7 mouse cellular contexts compared by ENCODE assay signal in the genomic region with DNA sequence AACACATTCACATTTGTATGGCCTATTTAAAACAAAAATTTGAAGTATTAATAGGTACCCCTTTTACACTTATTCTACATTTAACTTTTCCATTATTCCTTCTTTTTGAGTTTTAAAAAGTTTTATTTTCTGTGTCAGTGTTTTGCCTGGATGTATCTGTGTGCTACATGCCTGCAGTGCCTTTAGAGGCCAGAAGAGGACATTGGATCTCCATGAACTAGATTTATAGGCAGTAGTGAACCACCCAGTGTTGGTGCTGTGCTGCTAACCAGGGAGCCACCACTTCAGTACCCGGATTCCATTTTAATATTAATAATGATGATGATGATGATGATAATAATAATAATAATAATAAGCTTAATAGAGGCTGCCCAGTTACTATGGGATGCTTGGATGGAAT. TPM values are rescaled to one million over a fixed set of nuclear protein-coding genes. Genes with fewer than 3 reads are reported as not detected.
A peak's percentile ranks its signal among the peaks of the same experiment; 100 is the strongest.
DNase-seq lines count a peak whose midpoint lies in the region; ATAC-seq and TF ChIP-seq lines count a peak whose summit lies in the region.

No protein-coding gene starts in this region.

- TF ChIP-seq RAD21 in CH12.LX (IDR thresholded peaks at IDR 0.05; ENCODE audit: low read depth, low read length): peak; percentile 86

- no peak overlapping the region for H3K4me3 ChIP-seq in layer of hippocampus, adult 2 months
- H3K4me3 ChIP-seq in CH12.LX (replicated peaks in 1 of 3; ENCODE audit: low read depth in 2 of 3, low read length in 2 of 3, poor library complexity in 1 of 3): no peak overlapping the region
- H3K4me3 ChIP-seq in lung, postnatal 0 days (ENCODE audit: low read depth, low read length): no peak overlapping the region

- H3K36me3 ChIP-seq in CH12.LX (replicated peaks in 1 of 2; ENCODE audit: control insufficient read depth in 1 of 2, insufficient read depth in 1 of 2, low read length in 1 of 2): no peaks in the 10 kb centered on the region
- H3K36me3 ChIP-seq in lung, postnatal 0 days (ENCODE audit: insufficient read depth, low read length): no peaks in the 10 kb centered on the region

- H3K27me3 ChIP-seq in CH12.LX (replicated peaks): no peaks in the 10 kb centered on the region
- H3K27me3 ChIP-seq in Patski: peaks cover 24% of the 10 kb centered on the region
- no peaks in the 10 kb centered on the region for H3K27me3 ChIP-seq in lung, postnatal 0 days (replicated peaks; ENCODE audit: insufficient read depth, low read length)

- DNase-seq in layer of hippocampus, adult 2 months (ENCODE audit: low spot score in 2 of 2): no peak
- DNase-seq in layer of hippocampus, adult 8-10 months (ENCODE audit: low spot score in 2 of 2): no peak
- peak; percentile 57 for DNase-seq in CH12.LX (ENCODE audit: extremely low read depth)
- peak; percentile 13 for DNase-seq in Patski (ENCODE audit: low read depth, low spot score)
- peak; percentile 57 for DNase-seq in lung, postnatal 0 days (ENCODE audit: low spot score)
- no peak for DNase-seq in layer of hippocampus, postnatal 25 days (ENCODE audit: extremely low spot score in 1 of 2, low spot score in 1 of 2)
- no peak for DNase-seq in gastrocnemius, adult 8-10 months (ENCODE audit: low spot score in 2 of 2)

- peak; percentile 73 for TF ChIP-seq CTCF in layer of hippocampus, adult 2 months (conservative IDR thresholded peaks at IDR 0.05)
- TF ChIP-seq CTCF in CH12.LX (conservative IDR thresholded peaks at IDR 0.05 in 1 of 2, IDR thresholded peaks at IDR 0.05 in 1 of 2; ENCODE audit: low read depth in 2 of 2, low read length in 2 of 2) (peak; percentile 38 to 86), Patski (IDR thresholded peaks at IDR 0.05) (peak; percentile 85)
- peak; percentile 76 for TF ChIP-seq CTCF in lung, postnatal 0 days (IDR thresholded peaks at IDR 0.05)

- H3K4me2 ChIP-seq in CH12.LX (ENCODE audit: insufficient read depth, low read depth, poor library complexity, severe bottlenecking): no peak overlapping the region
- no peak overlapping the region for H3K4me2 ChIP-seq in lung, postnatal 0 days (replicated peaks; ENCODE audit: low read depth, low read length)

- no peaks in the 10 kb centered on the region for H3K9me3 ChIP-seq in CH12.LX (replicated peaks; ENCODE audit: low read length)
- H3K9me3 ChIP-seq in lung, postnatal 0 days (ENCODE audit: low read length): no peaks in the 10 kb centered on the region

- CTCF ChIA-PET in Patski (lab: Charles Lee): interaction anchor here (0.7 to 2.5 kb wide), 6 partner anchors 9 to 66 kb away, joined by 4 to 13 read pairs (median 4); partner anchors contain the start of genes Hist1h1t and Hist1h4c

- in situ Hi-C loops in CH12.LX (cut with MboI; ENCODE audit: low pct_ligation_motif_present, low pct_unique_long_range_greater_than_20kb, low sequenced_read_pairs) (loop anchor here (10.0 kb wide), 2 partner anchors 54 to 94 kb away; partner anchors contain the start of genes Hist1h2ac and Hist1h2bc), Patski (cut with MboI; ENCODE audit: low pct_unique_long_range_greater_than_20kb) (loop anchor here (10.0 kb wide), 1 partner anchor 54 kb away; the partner anchor contains the start of genes Hist1h2ac and Hist1h2bc)

- no peak overlapping the region for H3K9ac ChIP-seq in CH12.LX (ENCODE audit: insufficient read depth, low read depth)
- H3K9ac ChIP-seq in lung, postnatal 0 days (replicated peaks; ENCODE audit: low read depth): no peak overlapping the region

- no peak for TF ChIP-seq POLR2A in CH12.LX (IDR thresholded peaks at IDR 0.05; ENCODE audit: low read depth, low read length)

- no peak for TF ChIP-seq EP300 in CH12.LX (IDR thresholded peaks at IDR 0.05; ENCODE audit: low read length)
- TF ChIP-seq EP300 in lung, postnatal 0 days (IDR thresholded peaks at IDR 0.05): no peak

- dilution Hi-C loops in CH12.LX (cut with MboI; ENCODE audit: extremely low pct_ligation_motif_present, extremely low pct_unique_long_range_greater_than_20kb, low sequenced_read_pairs): no loop called here

- POLR2A ChIA-PET in Patski (lab: Charles Lee): interaction anchor here (1.2 to 2.0 kb wide), 3 partner anchors 29 to 67 kb away, joined by 3 to 8 read pairs (median 6); partner anchors contain the start of genes Hist1h2ac, Hist1h2bc and Hist1h4c

- H3K79me2 ChIP-seq in CH12.LX (replicated peaks; ENCODE audit: control insufficient read depth, extremely low read depth, insufficient read depth, poor library complexity, severe bottlenecking): no peaks in the 10 kb centered on the region

- WGBS in lung, postnatal 0 days: 23% methylated on average over 1 of the region's 1 CpGs

- no peak overlapping the region for H3K27ac ChIP-seq in layer of hippocampus, adult 2 months
- no peak overlapping the region for H3K27ac ChIP-seq in CH12.LX (ENCODE audit: insufficient read depth, low read depth)
- H3K27ac ChIP-seq in lung, postnatal 0 days (ENCODE audit: low read length): no peak overlapping the region

- peak; percentile 79 for ATAC-seq in Patski
- ATAC-seq in lung, postnatal 0 days: no peak

- H3K4me1 ChIP-seq in CH12.LX (ENCODE audit: control insufficient read depth in 1 of 2, insufficient read depth in 2 of 2): no peaks in the 10 kb centered on the region
- no peaks in the 10 kb centered on the region for H3K4me1 ChIP-seq in lung, postnatal 0 days (ENCODE audit: insufficient read depth, low read depth, low read length)

TF ChIP-seq in CH12.LX, 34 proteins besides CTCF, POLR2A, EP300 and RAD21:
- TF ChIP-seq SMC3 (IDR thresholded peaks at IDR 0.05; ENCODE audit: low read depth, low read length) (peak; percentile 54), JUND (conservative IDR thresholded peaks at IDR 0.05; ENCODE audit: low read depth, low read length) (no peak)

RNA-seq across cellular contexts. Expression of gene Hist1h1e, which starts 8.3 kb away (rescaled TPM):
- total RNA-seq in layer of hippocampus, adult 2 months (2021): 10 to 100 TPM; 50.6 to 58.1 TPM
- 10 to 100 TPM; 36.1 to 50.5 (median 42.7) TPM for total RNA-seq in layer of hippocampus, adult 8-10 months (2022)
- total RNA-seq in CH12.LX (2012; rRNA removed): 486 and 504 TPM in 2 replicates
- total RNA-seq in CH12.LX (2014; rRNA removed): 12.2 and 18.3 TPM in 2 replicates
- 1.5 and 1.9 TPM in 2 replicates for polyA plus RNA-seq in CH12.LX (2012; ENCODE audit: insufficient read length, low read depth)
- polyA plus RNA-seq in Patski (2021): 1.6 TPM
- polyA plus RNA-seq in lung, postnatal 0 days (2015; fragmentation: Nextera tagmentation; extraction: Ambion mirVana): 7.8 and 9.9 TPM in 2 replicates
- 10 to 100 TPM; 45.8 to 59.4 TPM for total RNA-seq in layer of hippocampus, postnatal 25 days (2021)
- total RNA-seq in gastrocnemius, adult 8-10 months (2022): 10 to 100 TPM; 32.8 to 56.3 (median 49.3) TPM

RNA-seq across cellular contexts. Expression of gene Hist1h2be, which starts 9.7 kb away (rescaled TPM):
- 10 to 100 TPM in 1 of 2 experiments, 1 to 10 TPM in 1; 8.8 to 10.1 TPM for total RNA-seq in layer of hippocampus, adult 2 months (2021)
- total RNA-seq in layer of hippocampus, adult 8-10 months (2022): 10 to 100 TPM in 2 of 4 experiments, 1 to 10 TPM in 2; 7.9 to 10.8 (median 9.3) TPM
- total RNA-seq in CH12.LX (2012; rRNA removed): 268 and 282 TPM in 2 replicates
- 3.4 and 4.7 TPM in 2 replicates for total RNA-seq in CH12.LX (2014; rRNA removed)
- 0.57 and 0.70 TPM in 2 replicates for polyA plus RNA-seq in CH12.LX (2012; ENCODE audit: insufficient read length, low read depth)
- 2.9 TPM for polyA plus RNA-seq in Patski (2021)
- 0.44 and 0.86 TPM in 2 replicates for polyA plus RNA-seq in lung, postnatal 0 days (2015; fragmentation: Nextera tagmentation; extraction: Ambion mirVana)
- 1 to 10 TPM; 7.1 to 8.3 TPM for total RNA-seq in layer of hippocampus, postnatal 25 days (2021)
- total RNA-seq in gastrocnemius, adult 8-10 months (2022): 10 to 100 TPM; 12.0 to 16.1 (median 12.9) TPM

RNA-seq across cellular contexts. Expression of gene Hist1h4d, which starts 49.3 kb away (rescaled TPM):
- 100 to 1,000 TPM; 140 to 146 TPM for total RNA-seq in layer of hippocampus, adult 2 months (2021)
- total RNA-seq in layer of hippocampus, adult 8-10 months (2022): 100 to 1,000 TPM; 106 to 128 (median 119) TPM
- 1,558 and 1,831 TPM in 2 replicates for total RNA-seq in CH12.LX (2012; rRNA removed)
- 13.8 and 27.7 TPM in 2 replicates for total RNA-seq in CH12.LX (2014; rRNA removed)
- 2.4 and 6.7 TPM in 2 replicates for polyA plus RNA-seq in CH12.LX (2012; ENCODE audit: insufficient read length, low read depth)
- polyA plus RNA-seq in Patski (2021): 0.36 TPM
- polyA plus RNA-seq in lung, postnatal 0 days (2015; fragmentation: Nextera tagmentation; extraction: Ambion mirVana): 31.4 and 36.9 TPM in 2 replicates
- 100 to 1,000 TPM; 129 to 153 TPM for total RNA-seq in layer of hippocampus, postnatal 25 days (2021)
- 10 to 100 TPM; 37.8 to 57.9 (median 48.1) TPM for total RNA-seq in gastrocnemius, adult 8-10 months (2022)

RNA-seq across cellular contexts. Expression of gene Hist1h2ac, which starts 53.1 kb away (rescaled TPM):
- total RNA-seq in layer of hippocampus, adult 2 months (2021): 1 to 10 TPM; 2.9 to 4.0 TPM
- 1 to 10 TPM; 1.4 to 3.1 (median 2.7) TPM for total RNA-seq in layer of hippocampus, adult 8-10 months (2022)
- total RNA-seq in CH12.LX (2012; rRNA removed) (114 and 122 TPM in 2 replicates), CH12.LX (2014; rRNA removed) (0.96 and 0.97 TPM in 2 replicates)
- polyA plus RNA-seq in CH12.LX (2012; ENCODE audit: insufficient read length, low read depth) (0.14 TPM in 1 of 2 replicates, not detected in the other), Patski (2021) (0.92 TPM)
- 0.32 and 0.54 TPM in 2 replicates for polyA plus RNA-seq in lung, postnatal 0 days (2015; fragmentation: Nextera tagmentation; extraction: Ambion mirVana)
- total RNA-seq in layer of hippocampus, postnatal 25 days (2021): 1 to 10 TPM; 3.1 to 3.3 TPM
- 1 to 10 TPM in 1 of 4 experiments, under 1 TPM in 3; 0.65 to 1.1 (median 0.86) TPM for total RNA-seq in gastrocnemius, adult 8-10 months (2022)

RNA-seq across cellular contexts. Expression of gene Hist1h2bc, which starts 53.3 kb away (rescaled TPM):
- 10 to 100 TPM; 45.1 to 50.2 TPM for total RNA-seq in layer of hippocampus, adult 2 months (2021)
- 10 to 100 TPM; 33.4 to 55.2 (median 44.8) TPM for total RNA-seq in layer of hippocampus, adult 8-10 months (2022)
- 436 and 456 TPM in 2 replicates for total RNA-seq in CH12.LX (2012; rRNA removed)
- 16.1 and 17.4 TPM in 2 replicates for total RNA-seq in CH12.LX (2014; rRNA removed)
- 1.1 and 2.2 TPM in 2 replicates for polyA plus RNA-seq in CH12.LX (2012; ENCODE audit: insufficient read length, low read depth)
- 60.2 TPM for polyA plus RNA-seq in Patski (2021)
- 67.5 and 69.5 TPM in 2 replicates for polyA plus RNA-seq in lung, postnatal 0 days (2015; fragmentation: Nextera tagmentation; extraction: Ambion mirVana)
- total RNA-seq in layer of hippocampus, postnatal 25 days (2021): 10 to 100 TPM; 50.7 to 51.1 TPM
- 10 to 100 TPM; 59.5 to 67.1 (median 62.0) TPM for total RNA-seq in gastrocnemius, adult 8-10 months (2022)

Comparison
In these comparisons a context has a peak if more than half of its experiments do, and no peak if none do; other contexts are left out.
1. DNase-seq: peak in CH12.LX (single experiment), Patski (single experiment) and lung, postnatal 0 days (single experiment); none in layer of hippocampus, adult 2 months (0 of 2), layer of hippocampus, adult 8-10 months (0 of 2), layer of hippocampus, postnatal 25 days (0 of 2) and gastrocnemius, adult 8-10 months (0 of 2).
2. Peak in every context shown above with its lines, with median percentiles within 50 percentile points of each other: CTCF ChIP-seq.